Mouse (Mus musculus) urinary bladder, adult 18-20 months (tissue): ENCODE results near the gene Elovl6.

Source experiments
- DNase-seq, 2 experiments: peaks; one replicate each; pipeline ENCODE4 v3.0.0; 2022; ENCODE audit warnings: low spot score in 2 of 2, mixed read lengths in 2 of 2

The Elovl6 gene

GRCm38 (mm10) chr3:129532180-129532864 lies at the start of gene Elovl6:
Gene Elovl6, plus strand, starts transcription at chr3:129532355.
- peak; percentile 42 to 58 for DNase-seq

DNA sequence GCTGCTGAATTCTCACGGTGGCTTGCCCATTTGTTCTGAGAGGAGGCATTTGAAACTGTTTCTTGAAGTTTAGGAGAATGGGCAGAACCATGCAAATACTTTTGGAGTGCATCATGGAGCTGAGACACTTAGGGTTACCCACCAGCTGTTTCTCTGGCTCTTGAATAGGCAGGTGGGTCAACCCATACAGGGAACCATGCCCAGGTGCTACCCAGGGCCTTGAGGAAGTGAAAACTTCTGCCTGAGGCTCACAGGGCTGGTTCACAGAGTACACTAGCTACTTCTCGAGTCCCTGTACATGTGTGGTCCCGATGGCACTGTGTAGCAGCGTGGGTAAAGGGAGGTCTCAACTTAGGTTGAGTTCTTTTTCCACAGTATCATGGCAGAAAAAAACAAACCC lies 43.4 kb upstream of the Elovl6 start:
- no peak for DNase-seq

GRCm38 (mm10) chr3:129494123-129494522 lies 38.0 kb upstream of the Elovl6 start:
- no peak for DNase-seq

DNA sequence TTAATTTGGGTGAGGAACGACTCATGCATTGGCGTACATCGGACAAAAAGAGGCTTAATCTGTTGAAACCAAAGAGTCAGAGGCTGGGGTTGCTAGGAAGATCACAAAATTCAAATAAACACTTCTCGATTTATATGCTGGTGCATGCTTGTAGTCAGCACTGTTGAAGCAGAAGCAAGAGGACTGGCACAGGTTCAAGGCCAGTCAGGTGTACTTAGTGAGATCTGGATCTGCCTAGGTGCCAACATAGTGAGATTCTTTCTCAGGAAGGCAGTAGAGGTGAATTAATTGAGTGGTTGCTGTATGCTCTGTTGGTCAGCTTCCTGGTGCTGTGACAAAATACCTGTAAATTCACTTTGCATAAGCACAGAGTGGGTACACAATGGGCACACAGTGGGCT lies 37.4 kb upstream of the Elovl6 start:
- no peak for DNase-seq

DNA sequence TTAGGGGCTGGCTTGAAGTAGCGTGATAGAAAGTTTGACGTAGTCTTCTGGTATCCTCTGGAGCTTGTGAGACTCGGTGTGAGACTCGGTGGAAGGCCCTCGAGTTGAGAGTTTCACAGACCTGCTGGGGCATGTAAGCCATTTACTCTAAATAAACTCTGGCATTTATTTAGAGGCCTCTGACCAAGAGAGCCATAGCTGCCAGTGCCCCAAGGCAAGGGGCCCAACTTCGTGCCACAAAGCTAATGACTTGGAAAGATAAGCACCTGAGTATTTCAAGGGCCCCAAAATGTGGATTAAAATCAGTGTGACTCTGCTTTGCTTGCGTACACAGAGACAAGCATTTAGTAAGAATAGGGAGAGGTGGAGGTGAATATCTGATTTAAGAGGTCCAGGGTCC lies 28.4 kb upstream of the Elovl6 start:
- DNase-seq = peak; percentile 21 to 33

DNA sequence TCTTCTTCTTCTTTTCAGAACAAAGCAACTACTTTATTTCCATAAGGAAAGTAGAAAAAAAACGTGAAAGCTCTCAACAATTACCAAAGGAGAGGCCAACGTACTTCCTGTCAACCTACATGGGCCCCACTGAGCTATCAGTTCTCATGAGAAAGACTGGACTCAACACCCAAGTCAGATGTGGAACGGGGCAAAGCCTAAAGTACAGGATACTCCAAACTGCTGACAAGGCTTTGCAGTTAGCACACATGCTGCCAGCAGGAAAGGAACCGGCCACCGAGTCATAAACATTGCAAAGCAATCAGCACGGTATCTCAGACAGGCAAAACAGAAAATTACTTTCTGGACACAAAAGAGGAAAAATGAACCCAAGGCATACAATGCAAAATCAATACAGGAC lies 27.2 kb upstream of the Elovl6 start:
- no peak for DNase-seq

DNA sequence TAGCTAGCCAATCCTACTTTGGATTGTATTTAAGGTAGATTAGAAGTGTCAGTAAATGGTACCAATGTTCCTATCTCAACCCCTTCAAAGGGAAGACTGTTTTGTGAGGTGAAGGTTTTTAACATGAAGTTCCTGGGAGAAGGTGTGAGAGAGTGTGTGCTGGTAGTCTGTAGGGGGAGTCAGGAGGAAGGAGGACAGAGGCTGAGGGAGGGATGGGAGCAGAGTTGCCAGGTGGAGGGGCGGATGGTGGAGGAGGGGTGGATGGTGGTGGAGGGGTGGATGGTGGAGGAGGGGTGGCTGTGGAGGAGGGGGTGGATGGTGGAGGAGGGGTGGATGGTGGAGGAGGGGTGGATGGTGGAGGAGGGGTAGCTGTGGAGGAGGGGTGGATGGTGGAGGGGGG lies 24.4 kb upstream of the Elovl6 start:
- no peak for DNase-seq

DNA sequence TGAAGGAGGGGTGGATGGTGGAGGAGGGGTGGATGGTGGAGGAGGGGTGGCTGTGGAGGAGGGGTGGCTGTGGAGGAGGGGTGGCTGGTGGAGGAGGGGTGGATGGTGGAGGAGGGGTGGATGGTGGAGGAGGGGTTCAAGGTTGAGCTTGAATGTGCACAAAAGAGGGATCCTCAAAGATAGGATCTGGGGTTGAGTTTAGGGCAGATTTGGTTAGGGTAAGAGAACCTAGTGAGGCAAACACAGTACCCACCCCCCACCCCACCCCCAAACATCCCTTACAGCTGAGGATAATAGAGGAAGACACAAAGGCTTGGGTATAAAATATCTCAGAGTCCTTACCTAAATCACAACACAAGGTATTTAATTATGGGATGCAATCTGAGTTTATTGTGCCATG lies 23.6 kb upstream of the Elovl6 start:
- DNase-seq = no peak

DNA sequence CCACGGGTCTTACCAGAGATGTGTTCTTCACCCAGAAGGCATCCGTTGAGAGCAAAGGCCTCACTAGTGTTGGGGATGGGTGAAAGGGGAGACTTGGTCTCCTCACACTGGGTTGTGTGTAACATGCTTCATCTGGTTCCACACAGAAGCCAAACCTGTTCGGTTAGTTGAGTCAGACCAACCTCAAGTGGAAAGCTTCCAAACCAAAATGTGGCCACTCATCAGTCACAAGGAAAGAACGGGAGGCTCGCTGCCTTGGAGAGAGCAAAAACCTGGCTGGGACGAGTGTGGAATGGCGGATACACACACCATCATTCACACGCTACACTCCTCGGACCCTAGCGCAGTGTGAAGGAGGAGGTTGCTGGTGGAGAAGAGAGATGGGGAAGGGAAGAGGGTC lies 22.4 kb upstream of the Elovl6 start:
- peak; percentile 71 to 74 for DNase-seq

GRCm38 (mm10) chr3:129515863-129516436 lies 16.2 kb upstream of the Elovl6 start:
- DNase-seq = no peak

DNA sequence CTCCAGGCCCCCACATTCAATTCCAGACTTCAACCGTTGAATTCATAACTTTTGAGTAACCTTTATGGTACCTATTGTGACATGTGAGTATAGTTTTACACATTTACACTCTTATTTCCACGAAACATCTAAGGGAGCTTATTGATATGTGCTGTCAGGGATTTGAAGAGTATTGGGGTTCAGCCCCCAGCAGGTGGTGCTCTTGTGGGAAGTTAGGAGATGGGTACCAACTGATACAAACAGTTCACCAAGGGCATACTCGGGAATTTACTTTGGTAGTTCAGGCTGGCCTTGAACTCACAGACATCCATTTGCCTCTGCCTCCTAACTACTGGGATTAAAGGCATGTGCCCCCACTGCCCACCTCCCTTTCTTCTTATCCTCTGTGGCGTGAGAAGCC lies 11.7 kb upstream of the Elovl6 start:
- DNase-seq = no peak

DNA sequence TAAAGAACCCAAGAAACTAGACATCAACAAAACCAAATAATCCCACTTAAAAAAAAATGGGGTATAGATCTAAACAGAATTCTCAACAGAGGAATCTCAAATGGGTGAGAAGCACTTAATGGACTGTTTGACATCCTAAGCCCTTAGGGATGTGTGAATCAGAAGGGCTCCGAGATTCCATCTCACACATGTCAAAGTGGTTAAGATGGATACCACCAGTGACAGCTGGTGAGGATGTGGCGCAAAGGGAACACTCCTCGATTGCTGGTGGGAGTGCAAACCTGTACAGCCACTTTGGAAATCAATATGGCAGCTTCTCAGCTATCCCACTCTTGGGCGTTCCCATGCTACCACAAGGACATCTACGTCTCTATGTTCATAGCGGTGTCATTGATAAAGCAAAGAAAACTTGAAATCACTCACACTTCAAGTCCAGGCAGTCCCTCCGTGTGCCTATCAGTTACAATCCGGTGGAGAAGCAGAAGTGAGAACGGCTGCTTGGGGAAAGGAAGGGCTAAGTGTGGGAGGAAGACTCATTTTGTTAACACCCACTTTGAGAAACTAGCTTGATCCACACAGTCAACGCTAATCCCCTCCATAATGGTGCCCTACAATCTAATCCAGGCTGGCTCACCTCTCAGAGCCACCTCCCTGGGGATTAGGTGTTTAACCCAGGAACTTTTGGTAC lies 8.6 kb upstream of the Elovl6 start:
- no peak for DNase-seq

DNA sequence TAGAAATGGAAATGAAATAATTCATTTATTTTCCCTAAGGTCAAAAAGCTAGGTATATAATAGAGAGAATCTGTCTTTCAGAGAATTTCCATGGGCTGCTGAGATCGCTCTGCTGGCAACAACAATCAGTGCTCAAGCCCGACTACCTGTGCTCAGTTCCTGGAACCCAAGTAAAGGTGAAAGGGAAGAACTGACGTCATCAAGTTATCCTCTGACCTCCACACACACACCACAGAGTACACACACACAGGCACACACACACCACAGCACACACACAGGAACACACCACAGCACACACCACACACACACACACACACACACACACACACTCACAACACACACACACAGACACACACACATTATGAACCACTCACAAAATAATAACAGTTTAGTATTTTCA lies 5.1 kb upstream of the Elovl6 start:
- DNase-seq = no peak

DNA sequence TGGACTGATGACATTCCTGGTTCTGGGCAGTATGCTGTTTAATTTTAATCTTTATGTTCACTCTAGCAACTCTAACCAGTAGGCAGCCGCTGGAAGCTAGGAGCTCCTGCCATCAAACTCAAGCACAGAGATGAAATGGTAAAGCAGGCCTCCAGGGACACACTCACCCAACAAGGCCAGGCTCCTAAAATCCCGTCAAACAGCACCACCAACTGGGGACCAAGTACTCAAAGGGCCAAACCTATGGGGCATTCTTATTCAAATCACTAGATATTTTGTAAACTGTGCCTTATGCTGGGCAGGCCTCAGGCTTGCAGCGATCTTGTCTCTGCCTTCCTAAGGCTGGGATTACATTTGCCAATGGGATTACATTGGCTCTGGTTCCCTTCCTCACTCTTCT lies 2.8 kb upstream of the Elovl6 start:
- no peak for DNase-seq

DNA sequence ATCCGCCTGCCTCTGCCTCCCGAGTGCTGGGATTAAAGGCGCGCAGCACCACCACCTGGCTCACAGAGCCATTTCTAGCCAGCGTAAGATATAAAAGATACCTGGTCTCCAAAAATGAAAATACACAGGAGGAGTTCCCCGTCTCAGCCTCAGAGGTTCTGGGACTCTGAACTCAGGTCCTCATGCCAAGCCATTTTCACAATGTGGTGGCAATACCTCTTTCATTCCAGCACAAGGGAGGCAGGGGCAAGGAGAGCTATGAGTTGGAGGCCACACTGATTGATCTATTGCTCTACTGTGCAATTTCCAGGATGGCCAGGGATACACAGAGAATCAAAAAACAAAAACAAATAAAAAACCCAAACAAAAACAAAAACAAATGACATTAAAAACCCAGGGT lies 1.7 kb upstream of the Elovl6 start:
- DNase-seq = no peak

- DNase-seq = peak in 1 of 2 experiments; percentile 53
Measured at GRCm38 (mm10) chr3:129532865-129533742, 949 bp downstream of the Elovl6 start.

DNA sequence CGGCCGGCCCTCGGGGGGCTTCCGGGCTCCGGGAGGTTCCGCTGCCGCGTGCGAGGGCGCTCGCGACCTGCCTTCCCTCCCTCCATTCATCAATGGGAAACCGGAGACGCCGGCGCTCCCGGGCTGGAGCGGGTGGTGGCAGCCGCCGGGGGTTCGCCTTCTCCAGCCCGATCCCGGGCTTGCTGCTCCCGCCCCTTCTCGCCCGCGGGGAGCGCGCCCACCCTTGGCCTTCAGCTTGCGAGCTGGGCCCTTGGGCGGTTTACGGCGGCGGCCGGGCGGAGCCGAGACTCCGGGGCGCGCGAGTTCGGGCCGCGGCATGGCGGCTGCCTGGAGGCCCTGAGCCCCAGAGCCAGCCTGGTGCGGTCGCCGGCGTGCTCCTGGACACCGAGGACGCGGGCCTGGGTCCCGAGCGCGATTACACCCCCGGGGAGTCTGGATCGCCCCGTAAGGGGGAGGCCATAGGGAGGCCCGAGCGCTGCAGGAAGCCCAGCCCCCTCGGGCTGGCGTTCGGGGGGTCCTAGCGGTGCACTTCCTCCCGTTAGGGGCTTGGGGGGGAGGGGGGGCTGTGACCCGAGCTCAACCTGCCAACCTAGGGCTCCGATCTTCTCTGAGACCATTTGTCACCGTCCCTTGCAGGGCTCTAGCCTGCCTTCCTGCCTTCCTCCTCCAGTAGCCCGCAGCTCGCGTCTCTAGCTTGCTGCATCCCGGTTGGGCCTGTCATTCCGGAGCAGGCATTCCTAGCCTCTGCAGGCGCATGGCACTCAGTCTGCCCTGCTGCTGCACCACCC lies 1.8 kb downstream of the Elovl6 start:
- DNase-seq = peak; percentile 54 to 72

- no peak for DNase-seq
Measured at GRCm38 (mm10) chr3:129535444-129535843, 3.3 kb downstream of the Elovl6 start.

DNA sequence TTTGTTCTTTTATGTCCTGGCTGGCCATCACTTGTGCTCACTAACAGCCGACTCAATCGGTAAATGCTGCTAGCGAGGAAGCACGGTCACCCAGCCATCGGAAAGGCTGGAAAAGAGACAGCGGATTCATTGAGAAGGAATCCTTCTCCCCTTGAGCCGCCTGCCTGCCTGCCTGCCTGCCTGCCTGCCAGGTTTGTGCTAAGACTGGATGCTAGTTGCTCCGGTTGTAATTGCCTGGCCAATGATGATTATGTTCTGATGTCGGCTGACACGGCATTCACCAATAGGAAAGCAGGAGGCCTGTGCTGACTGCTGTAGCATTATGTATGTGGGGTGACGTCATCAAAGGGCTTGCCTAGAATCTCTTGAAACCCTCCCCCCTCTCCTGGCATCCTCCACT lies 4.0 kb downstream of the Elovl6 start:
- peak; percentile 45 to 81 for DNase-seq

DNA sequence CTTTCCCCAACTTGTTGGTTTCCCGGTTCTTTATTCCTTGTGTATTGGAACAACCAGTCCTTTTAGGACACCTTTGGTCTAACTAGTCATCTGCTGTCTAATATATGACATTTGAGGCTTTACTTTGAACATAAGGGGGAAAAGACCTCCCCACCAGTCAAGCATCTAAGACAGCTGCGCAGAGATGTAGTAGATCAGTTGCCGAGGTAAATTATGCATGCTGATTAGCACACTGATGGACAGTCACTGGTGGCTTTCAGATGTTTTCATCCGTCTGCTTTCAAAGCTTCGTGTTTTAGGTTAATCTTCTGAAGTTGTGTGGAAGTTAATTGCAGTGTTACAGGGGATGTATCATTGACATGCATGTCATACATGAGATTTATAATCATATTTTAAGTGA lies 5.8 kb downstream of the Elovl6 start:
- no peak for DNase-seq

DNA sequence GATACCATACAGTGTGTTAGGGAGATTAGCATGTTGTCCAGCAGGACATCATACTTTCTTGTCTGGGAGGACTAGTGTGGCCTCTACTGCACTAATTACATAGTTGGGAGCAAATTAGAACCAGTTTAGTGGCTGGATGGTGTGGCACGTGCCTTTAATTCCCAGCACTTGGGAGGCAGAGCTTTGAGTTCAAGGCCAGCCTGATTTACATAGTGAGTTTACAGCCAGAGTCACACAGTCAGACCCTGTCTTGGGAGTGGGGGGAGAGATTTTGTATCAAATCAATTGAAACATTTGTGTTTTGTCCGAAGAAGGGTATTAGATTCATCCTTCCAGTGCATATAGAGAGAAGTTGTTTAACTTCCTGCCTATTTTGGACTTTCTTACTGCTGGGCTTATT lies 8.7 kb downstream of the Elovl6 start:
- no peak for DNase-seq
